Mouse (Mus musculus): ENCODE measurements around the gene Sult6b2.

DNA sequence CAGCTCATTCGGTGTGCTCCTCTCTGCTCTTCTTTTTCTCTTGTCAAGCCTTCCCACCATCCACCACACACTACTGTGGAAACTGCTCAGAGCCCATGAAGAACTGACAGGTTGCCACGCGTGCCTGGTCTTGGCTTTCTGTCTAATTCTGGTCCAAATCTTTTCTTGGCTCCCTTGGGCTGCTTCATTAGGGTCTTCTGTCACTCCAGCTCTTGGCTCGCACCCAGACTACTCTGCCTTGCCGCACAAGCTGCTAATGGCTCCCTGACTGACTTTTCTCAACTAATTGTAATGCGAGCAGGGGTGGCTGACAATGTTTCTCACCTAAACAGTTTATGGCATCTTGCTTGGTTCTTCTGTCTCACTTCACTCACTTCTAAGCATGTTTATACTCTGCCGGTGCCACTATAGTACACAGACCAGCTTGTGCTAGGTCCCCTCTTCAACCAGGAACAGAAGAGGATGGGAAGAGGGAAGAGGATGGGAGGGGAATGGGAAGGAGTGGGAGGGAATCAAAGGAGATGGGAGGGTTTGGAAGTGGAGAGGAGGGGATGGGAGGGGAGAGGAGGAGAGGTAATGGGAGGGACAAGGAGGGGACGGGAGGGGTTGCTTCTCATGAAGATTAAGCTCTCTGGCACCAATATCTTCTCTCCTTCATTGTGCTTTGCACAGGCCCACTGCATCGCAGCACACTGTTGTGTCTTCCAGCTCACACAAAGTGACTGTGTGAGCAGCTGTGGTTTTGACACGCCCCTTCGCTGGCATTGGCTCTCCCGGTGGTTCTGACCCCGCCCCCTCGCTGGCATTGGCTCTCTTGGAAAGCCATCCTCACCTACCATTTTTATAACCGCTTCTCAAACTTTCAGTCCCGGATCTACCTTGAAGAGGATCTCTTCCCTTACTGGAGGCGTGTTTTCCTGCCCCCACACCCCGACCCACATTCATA lies 16.0 kb downstream of the Sult6b2 start:
- TF ChIP-seq CTCF (IDR thresholded peaks at IDR 0.05; ENCODE audit: low read depth, low read length), result no peak
- no peak for TF ChIP-seq POLR2AphosphoS5 (IDR thresholded peaks at IDR 0.05; ENCODE audit: insufficient replicate concordance, low read depth, low read length)

All from G1E (cell line).